Mouse (Mus musculus): ENCODE results near the gene Mapre3. TPM values are rescaled to one million over a fixed set of nuclear protein-coding genes. Genes with fewer than 3 reads are reported as not detected.
A peak's percentile ranks its signal among the peaks of the same experiment; 100 is the strongest.

Gene Mapre3
- polyA plus RNA-seq, 1 experiment from 2014 or later = 157 TPM

DNA sequence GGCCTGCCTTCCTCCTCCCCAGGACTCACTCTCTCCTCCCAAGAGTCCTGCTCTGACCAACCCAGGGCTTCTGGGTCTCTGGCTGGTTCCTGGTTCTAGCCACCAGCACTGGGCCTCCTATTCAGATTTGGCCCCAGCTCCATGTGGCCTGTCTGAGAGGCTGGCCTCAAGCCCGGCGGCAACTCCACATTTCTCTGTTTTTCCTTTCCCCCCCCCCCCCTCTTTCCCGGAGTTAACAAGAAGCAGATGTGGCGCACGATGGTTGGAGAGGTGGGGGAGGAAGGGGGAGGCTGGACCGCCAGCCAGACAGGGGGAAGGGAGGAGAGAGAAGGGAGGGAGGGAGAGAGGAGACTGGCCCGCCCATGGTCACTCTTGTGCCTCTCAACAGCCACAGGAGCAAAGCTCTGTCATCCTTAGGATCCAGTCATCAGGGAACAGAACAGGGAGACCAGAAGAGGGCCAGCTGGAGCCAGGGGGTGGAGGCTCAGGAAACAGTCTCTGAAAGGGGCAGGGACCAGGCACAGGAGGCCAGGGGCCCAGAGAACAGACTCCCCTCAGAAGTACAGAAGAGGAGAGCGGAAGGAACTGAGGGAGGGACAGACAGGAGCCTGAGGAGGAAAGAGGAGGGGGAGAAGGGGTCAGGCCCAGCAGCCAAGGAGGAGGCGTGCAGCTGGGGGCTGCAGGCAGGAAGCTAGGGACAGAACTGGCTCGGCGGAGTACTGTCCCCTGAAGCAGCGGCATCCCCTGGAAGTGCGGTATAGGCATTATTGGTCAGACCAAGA, 98.8 kb downstream of the Mapre3 start, which contains the start of gene Emilin1:
TSS of gene Emilin1 (plus strand) at position 343 of the 782 bp plus-strand sequence.
- Histone ChIP-seq H3K4me1 (replicated peaks) (peaks cover 28% of the 10 kb centered on the region), H3K9ac (no peak within 1 kb of the TSS), H3K27ac (replicated peaks) (peak within 1 kb of the TSS; percentile 59), H3K36me3 (no peaks in the 10 kb centered on the region), H3K4me3 (peak within 1 kb of the TSS; percentile 11), H3K9me3 (no peaks in the 10 kb centered on the region), H3K27me3 (no peaks in the 10 kb centered on the region), H3K4me2 (peak within 1 kb of the TSS; percentile 38)
- 31% methylated on average over 12 of the region's 13 CpGs for WGBS
- no peak for ATAC-seq (ENCODE audit: low FRiP score, low read depth)

- Histone ChIP-seq H3K27ac (replicated peaks) (peak overlapping the region; percentile 59; the same call in 1 of the 2 replicates), H3K27me3 (no peaks in the 10 kb centered on the region), H3K9me3 (no peaks in the 10 kb centered on the region), H3K4me3 (peak overlapping the region; percentile 11; the same call in 1 of the 2 replicates), H3K36me3 (no peaks in the 10 kb centered on the region), H3K9ac (no peak overlapping the region), H3K4me1 (replicated peaks) (peaks cover 24% of the 10 kb centered on the region), H3K4me2 (peak overlapping the region; percentile 38)
- WGBS = 82% methylated on average over 7 of the region's 7 CpGs
- no peak for ATAC-seq (ENCODE audit: low FRiP score, low read depth)
Observed at GRCm38 (mm10) chr5:30914101-30914635, 99.7 kb downstream of the Mapre3 start.

- peak overlapping the region; percentile 38 for H3K4me2 ChIP-seq
- WGBS = 82% methylated on average over 6 of the region's 6 CpGs
- no peak for ATAC-seq (ENCODE audit: low FRiP score, low read depth)
- no peak overlapping the region for H3K27ac ChIP-seq (replicated peaks)
- H3K9me3 ChIP-seq = no peaks in the 10 kb centered on the region
- peaks cover 24% of the 10 kb centered on the region for H3K4me1 ChIP-seq (replicated peaks)
- no peak overlapping the region for H3K4me3 ChIP-seq
- H3K36me3 ChIP-seq = no peaks in the 10 kb centered on the region
- H3K9ac ChIP-seq = no peak overlapping the region
- no peaks in the 10 kb centered on the region for H3K27me3 ChIP-seq
Observed at GRCm38 (mm10) chr5:30914849-30915248, 100.4 kb downstream of the Mapre3 start.

DNA sequence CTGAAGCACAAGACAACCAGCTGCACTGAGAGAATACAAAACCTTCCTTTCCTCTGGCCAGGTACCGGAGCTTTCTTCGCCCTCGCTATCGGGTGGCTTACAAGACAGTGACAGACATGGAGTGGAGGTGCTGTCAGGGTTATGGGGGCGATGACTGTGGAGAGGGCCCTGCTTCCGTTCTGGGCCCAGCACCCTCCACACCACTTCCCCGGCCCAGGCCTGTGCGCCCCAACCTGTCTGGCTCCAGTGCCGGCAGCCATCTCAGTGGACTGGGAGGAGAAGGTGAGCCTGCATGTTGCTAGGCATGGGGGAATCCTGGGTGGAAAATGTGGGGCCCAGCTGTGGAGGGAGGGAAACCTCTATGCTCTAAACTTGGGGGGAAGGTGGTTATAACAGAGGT, 101.0 kb downstream of the Mapre3 start:
- Histone ChIP-seq H3K9me3 (no peaks in the 10 kb centered on the region), H3K36me3 (no peaks in the 10 kb centered on the region), H3K4me2 (peak overlapping the region; percentile 38), H3K9ac (no peak overlapping the region), H3K4me3 (no peak overlapping the region), H3K4me1 (replicated peaks) (peaks cover 27% of the 10 kb centered on the region), H3K27me3 (no peaks in the 10 kb centered on the region), H3K27ac (replicated peaks) (0 out of 2 replicates have a peak overlapping the region, but pooled peaks have one; percentile 23)
- WGBS = 72% methylated on average over 9 of the region's 9 CpGs
- peak; percentile 21; the same call in 1 of the 2 replicates for ATAC-seq (ENCODE audit: low FRiP score, low read depth)

Other genes starting within 250 kb of the Mapre3 start
- 11.7 and 12.8 TPM in 2 replicates for gene Kcnk3, start 226.5 kb upstream of the Mapre3 start, polyA plus RNA-seq (2015; fragmentation: Nextera tagmentation; extraction: Ambion mirVana)
- 35.1 TPM in 2 replicates for gene Slc35f6, start 166.7 kb upstream of the Mapre3 start, polyA plus RNA-seq (2015; fragmentation: Nextera tagmentation; extraction: Ambion mirVana)
- gene Cenpa, start 147.9 kb upstream of the Mapre3 start, polyA plus RNA-seq (2015; fragmentation: Nextera tagmentation; extraction: Ambion mirVana) = 52.3 and 66.5 TPM in 2 replicates
- 208 and 265 TPM in 2 replicates for gene Dpysl5, start 103.1 kb upstream of the Mapre3 start, polyA plus RNA-seq (2015; fragmentation: Nextera tagmentation; extraction: Ambion mirVana)
- 65.3 and 67.7 TPM in 2 replicates for gene Tmem214, start 53.4 kb downstream of the Mapre3 start, polyA plus RNA-seq (2015; fragmentation: Nextera tagmentation; extraction: Ambion mirVana)
- 20.6 and 25.7 TPM in 2 replicates for gene Agbl5, start 74.1 kb downstream of the Mapre3 start, polyA plus RNA-seq (2015; fragmentation: Nextera tagmentation; extraction: Ambion mirVana)
- 242 and 266 TPM in 2 replicates for gene Ost4, start 93.1 kb downstream of the Mapre3 start, polyA plus RNA-seq (2015; fragmentation: Nextera tagmentation; extraction: Ambion mirVana)
- gene Emilin1, start 98.8 kb downstream of the Mapre3 start, polyA plus RNA-seq (2015; fragmentation: Nextera tagmentation; extraction: Ambion mirVana) = 17.0 and 17.5 TPM in 2 replicates
- 9.9 and 10.7 TPM in 2 replicates for gene Khk, start 106.8 kb downstream of the Mapre3 start, polyA plus RNA-seq (2015; fragmentation: Nextera tagmentation; extraction: Ambion mirVana)
- 67.3 and 68.4 TPM in 2 replicates for gene Cgref1, start 130.9 kb downstream of the Mapre3 start, polyA plus RNA-seq (2015; fragmentation: Nextera tagmentation; extraction: Ambion mirVana)
- gene Preb, start 145.7 kb downstream of the Mapre3 start, polyA plus RNA-seq (2015; fragmentation: Nextera tagmentation; extraction: Ambion mirVana) = 103 and 124 TPM in 2 replicates
- gene Tcf23, start 154.0 kb downstream of the Mapre3 start, polyA plus RNA-seq (2015; fragmentation: Nextera tagmentation; extraction: Ambion mirVana) = not detected in 2 replicates
- gene Atraid, start 233.7 kb downstream of the Mapre3 start, polyA plus RNA-seq (2015; fragmentation: Nextera tagmentation; extraction: Ambion mirVana) = 161 and 176 TPM in 2 replicates
- 26.1 and 26.3 TPM in 2 replicates for gene Slc5a6, start 234.3 kb downstream of the Mapre3 start, polyA plus RNA-seq (2015; fragmentation: Nextera tagmentation; extraction: Ambion mirVana)
- 15.7 and 16.9 TPM in 2 replicates for gene Cad, start 240.1 kb downstream of the Mapre3 start, polyA plus RNA-seq (2015; fragmentation: Nextera tagmentation; extraction: Ambion mirVana)